Mouse (Mus musculus) E14TG2a.4 (cell line): ENCODE measurements around the gene Ptprn2.

Source experiments
- H3K27me3 ChIP-seq: 2 replicates; pipeline ENCODE4 v1.6.1; 2014; ENCODE audit warnings: low read length, control low read depth; ENCODE audit not compliant: insufficient read depth
- H3K36me3 ChIP-seq: 2 replicates; pipeline ENCODE4 v1.6.1; 2014; ENCODE audit warnings: low read length, control low read depth; ENCODE audit not compliant: insufficient read depth
- H3K4me1 ChIP-seq: replicated peaks from 2 replicates; pipeline ENCODE4 v1.6.1; 2014; ENCODE audit warnings: low read depth, low read length, control low read depth
- H3K4me3 ChIP-seq: replicated peaks from 2 replicates; pipeline ENCODE4 v1.5.1; 2014; ENCODE audit warnings: mild to moderate bottlenecking, low read length
- H3K9me3 ChIP-seq: 2 replicates; pipeline ENCODE4 v1.6.1; 2014; ENCODE audit warnings: low read length, control low read depth
- CTCF ChIP-seq: conservative IDR thresholded peaks from 2 replicates; pipeline ENCODE4 v1.5.1; 2014; ENCODE audit warnings: low read length
- NANOG ChIP-seq: IDR thresholded peaks from 2 replicates; pipeline ENCODE4 v1.6.1; 2014; ENCODE audit warnings: borderline replicate concordance, low read length, mixed read lengths
- POU5F1 ChIP-seq: IDR thresholded peaks from 2 replicates; pipeline ENCODE4 v1.6.1; 2014; ENCODE audit warnings: low read length, borderline replicate concordance

Gene Ptprn2

GRCm38 (mm10) chr12:116888856-116889255, 403.3 kb downstream of the Ptprn2 start:
- H3K36me3 ChIP-seq: no peaks in the 10 kb centered on the region
- TF ChIP-seq NANOG: no peak
- no peak for TF ChIP-seq POU5F1
- no peak for TF ChIP-seq CTCF
- H3K4me3 ChIP-seq: no peak overlapping the region
- no peaks in the 10 kb centered on the region for H3K9me3 ChIP-seq
- no peaks in the 10 kb centered on the region for H3K4me1 ChIP-seq
- peaks cover 9% of the 10 kb centered on the region; the same call in 1 of the 2 replicates for H3K27me3 ChIP-seq

GRCm38 (mm10) chr12:116892584-116892983, 407.1 kb downstream of the Ptprn2 start:
- Histone ChIP-seq H3K9me3 (peaks cover 11% of the 10 kb centered on the region), H3K4me3 (no peak overlapping the region), H3K27me3 (peaks cover 9% of the 10 kb centered on the region; the same call in 1 of the 2 replicates), H3K4me1 (0 out of 2 replicates have a peak, but pooled peaks cover 4% of the 10 kb centered on the region), H3K36me3 (no peaks in the 10 kb centered on the region)
- no peak for TF ChIP-seq CTCF
- no peak for TF ChIP-seq POU5F1
- TF ChIP-seq NANOG: no peak

GRCm38 (mm10) chr12:116896651-116897050, 411.1 kb downstream of the Ptprn2 start:
- H3K9me3 ChIP-seq: peaks cover 16% of the 10 kb centered on the region
- no peak overlapping the region for H3K4me3 ChIP-seq
- no peaks in the 10 kb centered on the region for H3K36me3 ChIP-seq
- 0 out of 2 replicates have a peak, but pooled peaks cover 4% of the 10 kb centered on the region for H3K4me1 ChIP-seq
- TF ChIP-seq NANOG: peak; percentile 88
- TF ChIP-seq CTCF: no peak
- H3K27me3 ChIP-seq: peaks cover 6% of the 10 kb centered on the region; the same call in 1 of the 2 replicates

- TF ChIP-seq NANOG (no peak), POU5F1 (no peak), CTCF (no peak)
- no peaks in the 10 kb centered on the region for H3K36me3 ChIP-seq
- H3K27me3 ChIP-seq: no peaks in the 10 kb centered on the region
- H3K4me3 ChIP-seq: no peak overlapping the region
- 0 out of 2 replicates have a peak, but pooled peaks cover 4% of the 10 kb centered on the region for H3K4me1 ChIP-seq
- H3K9me3 ChIP-seq: peaks cover 16% of the 10 kb centered on the region
Measured at GRCm38 (mm10) chr12:116901773-116902172, 416.3 kb downstream of the Ptprn2 start.

GRCm38 (mm10) chr12:116907424-116907823, 421.9 kb downstream of the Ptprn2 start:
- Histone ChIP-seq H3K36me3 (no peaks in the 10 kb centered on the region), H3K4me3 (no peak overlapping the region), H3K4me1 (no peaks in the 10 kb centered on the region), H3K27me3 (no peaks in the 10 kb centered on the region), H3K9me3 (peaks cover 3% of the 10 kb centered on the region; the same call in 1 of the 2 replicates)
- no peak for TF ChIP-seq NANOG
- no peak for TF ChIP-seq POU5F1
- no peak for TF ChIP-seq CTCF

GRCm38 (mm10) chr12:116908668-116909067, 423.1 kb downstream of the Ptprn2 start:
- Histone ChIP-seq H3K36me3 (no peaks in the 10 kb centered on the region), H3K27me3 (no peaks in the 10 kb centered on the region), H3K9me3 (peaks cover 3% of the 10 kb centered on the region; the same call in 1 of the 2 replicates), H3K4me1 (no peaks in the 10 kb centered on the region), H3K4me3 (no peak overlapping the region)
- TF ChIP-seq CTCF: no peak
- TF ChIP-seq POU5F1: no peak
- no peak for TF ChIP-seq NANOG

- H3K36me3 ChIP-seq: no peaks in the 10 kb centered on the region
- H3K9me3 ChIP-seq: no peaks in the 10 kb centered on the region
- no peak overlapping the region for H3K4me3 ChIP-seq
- no peak for TF ChIP-seq POU5F1
- no peaks in the 10 kb centered on the region; the same call in none of the 2 replicates for H3K27me3 ChIP-seq
- 0 out of 2 replicates have a peak, but pooled peaks cover 4% of the 10 kb centered on the region for H3K4me1 ChIP-seq
Measured at GRCm38 (mm10) chr12:116916776-116917175, 431.3 kb downstream of the Ptprn2 start.

GRCm38 (mm10) chr12:116919185-116919584, 433.7 kb downstream of the Ptprn2 start:
- Histone ChIP-seq H3K4me3 (no peak overlapping the region), H3K9me3 (no peaks in the 10 kb centered on the region), H3K36me3 (no peaks in the 10 kb centered on the region), H3K4me1 (0 out of 2 replicates have a peak, but pooled peaks cover 4% of the 10 kb centered on the region), H3K27me3 (no peaks in the 10 kb centered on the region; the same call in none of the 2 replicates)
- no peak for TF ChIP-seq CTCF
- no peak for TF ChIP-seq POU5F1
- TF ChIP-seq NANOG: no peak
